Mouse (Mus musculus): Measurements from ENCODE around the gene Gan. TPM values are rescaled to one million over a fixed set of nuclear protein-coding genes. Genes with fewer than 3 reads are reported as not detected.

Gan gene
- polyA plus RNA-seq, 1 experiment from 2014 or later = 2.4 TPM

DNA sequence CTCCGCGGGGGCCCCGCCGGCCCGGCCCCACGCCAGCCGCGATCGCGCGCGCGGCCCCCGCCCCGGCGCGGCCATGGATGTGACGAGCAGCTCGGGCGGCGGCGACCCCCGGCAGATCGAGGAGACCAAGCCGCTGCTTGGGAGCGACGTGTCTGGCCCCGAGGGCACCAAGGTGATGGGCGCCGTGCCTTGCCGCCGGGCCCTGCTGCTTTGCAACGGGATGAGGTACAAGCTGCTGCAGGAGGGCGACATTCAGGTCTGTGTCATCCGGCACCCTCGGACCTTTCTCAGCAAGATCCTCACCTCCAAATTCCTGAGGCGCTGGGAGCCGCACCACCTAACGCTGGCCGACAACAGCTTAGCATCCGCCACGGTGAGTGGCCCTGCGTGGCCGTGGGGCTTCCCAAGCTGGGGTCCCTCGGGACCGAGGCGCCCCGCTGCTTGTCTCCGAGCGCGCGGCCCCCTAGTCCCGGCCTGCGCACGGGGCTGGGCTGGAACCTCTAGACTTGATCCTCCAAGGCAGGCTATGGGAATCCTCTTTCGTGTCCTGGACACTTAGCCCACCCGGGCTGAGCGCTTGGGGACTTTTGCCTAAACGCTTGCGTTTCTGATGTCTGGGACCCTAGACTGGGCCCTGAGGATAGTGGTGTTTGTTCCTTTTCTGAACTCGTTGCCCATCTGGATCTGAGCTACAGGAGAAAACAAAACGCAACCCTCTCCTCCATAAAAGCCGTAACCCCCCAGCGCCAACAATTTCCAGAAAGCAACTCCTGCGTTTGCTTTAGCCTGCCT, 99.3 kb downstream of the Gan start, which contains the start of gene Cmip:
TSS of gene Cmip (plus strand) at position 36 of the 792 bp plus-strand sequence.
- Histone ChIP-seq H3K4me1 (replicated peaks; ENCODE audit: control insufficient read depth, insufficient read depth) (peaks cover 7% of the 10 kb centered on the region; the same call in 1 of the 2 replicates), H3K9ac (ENCODE audit: low read length) (peak within 1 kb of the TSS; percentile 94), H3K36me3 (ENCODE audit: control insufficient read depth, insufficient read depth, low read length) (no peaks in the 10 kb centered on the region), H3K4me2 (replicated peaks; ENCODE audit: low read depth) (peak within 1 kb of the TSS; percentile 75), H3K27me3 (ENCODE audit: control insufficient read depth, insufficient read depth, low read length) (no peaks in the 10 kb centered on the region), H3K9me3 (ENCODE audit: control insufficient read depth, low read length) (no peaks in the 10 kb centered on the region), H3K4me3 (ENCODE audit: low read depth, low read length) (peak within 1 kb of the TSS; percentile 97), H3K27ac (replicated peaks) (peak within 1 kb of the TSS; percentile 95)
- WGBS = under 1% methylated on average over 52 of the region's 65 CpGs
- DNase-seq (ENCODE audit: low spot score) (peak; percentile 49), ATAC-seq (ENCODE audit: low FRiP score, low TSS enrichment) (peak; percentile 1; the same call in 1 of the 2 replicates)
- TF ChIP-seq EP300 (optimal IDR thresholded peaks at IDR 0.05) = no peak
- no peak for TF ChIP-seq CTCF (IDR thresholded peaks at IDR 0.05; ENCODE audit: low read depth)

DNA sequence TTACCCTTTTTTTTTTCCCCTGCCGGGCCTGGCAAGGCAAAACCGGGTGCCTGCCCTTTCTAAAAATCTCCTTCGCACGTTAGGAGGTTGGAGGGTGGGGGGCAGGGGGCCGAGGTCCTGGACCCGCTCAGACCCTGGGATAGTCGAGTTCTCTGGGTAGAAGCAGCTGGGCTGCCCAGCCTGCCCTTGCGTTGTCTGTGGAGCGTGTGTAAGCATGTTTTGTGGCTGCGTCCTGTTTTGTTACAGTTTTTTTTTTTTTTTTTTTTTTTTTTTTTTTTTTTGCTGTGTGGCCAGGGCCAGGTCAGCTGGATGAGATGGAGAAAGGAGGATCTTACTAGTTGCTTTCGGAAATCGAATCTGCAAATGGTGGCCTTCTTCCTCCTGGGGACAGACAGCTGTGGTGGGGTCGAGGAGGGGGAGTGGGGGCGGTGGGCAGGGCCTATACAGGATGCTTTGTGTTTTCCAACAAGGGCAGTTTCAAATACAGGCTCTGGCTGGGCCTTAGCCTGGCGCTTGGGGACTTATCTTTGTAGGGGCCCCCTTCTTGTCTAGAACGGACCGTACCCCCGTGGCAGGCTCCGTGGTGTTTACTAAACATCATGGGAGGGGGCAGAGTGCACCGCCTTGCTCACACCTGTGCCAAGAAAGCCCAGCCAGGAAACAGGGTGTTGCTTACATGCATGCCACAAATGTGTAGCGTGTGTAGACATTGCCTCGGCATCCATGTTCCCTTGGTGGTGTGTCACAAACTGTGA, 100.1 kb downstream of the Gan start:
- H3K36me3 ChIP-seq (ENCODE audit: control insufficient read depth, insufficient read depth, low read length) = no peaks in the 10 kb centered on the region
- peak overlapping the region; percentile 95 for H3K27ac ChIP-seq (replicated peaks)
- H3K9me3 ChIP-seq (ENCODE audit: control insufficient read depth, low read length) = no peaks in the 10 kb centered on the region
- ATAC-seq (ENCODE audit: low FRiP score, low TSS enrichment) (peak; percentile 40; the same call in 1 of the 2 replicates), DNase-seq (ENCODE audit: low spot score) (peak; percentile 65)
- H3K27me3 ChIP-seq (ENCODE audit: control insufficient read depth, insufficient read depth, low read length) = no peaks in the 10 kb centered on the region
- H3K4me3 ChIP-seq (ENCODE audit: low read depth, low read length) = peak overlapping the region; percentile 97
- peak overlapping the region; percentile 75 for H3K4me2 ChIP-seq (replicated peaks; ENCODE audit: low read depth)
- WGBS = 2% methylated on average over 22 of the region's 22 CpGs
- TF ChIP-seq EP300 (optimal IDR thresholded peaks at IDR 0.05) (no peak), CTCF (IDR thresholded peaks at IDR 0.05; ENCODE audit: low read depth) (no peak)
- H3K9ac ChIP-seq (ENCODE audit: low read length) = peak overlapping the region; percentile 94
- peaks cover 7% of the 10 kb centered on the region; the same call in 1 of the 2 replicates for H3K4me1 ChIP-seq (replicated peaks; ENCODE audit: control insufficient read depth, insufficient read depth)

GRCm38 (mm10) chr8:117258576-117259040, 100.7 kb downstream of the Gan start:
- TF ChIP-seq EP300 (optimal IDR thresholded peaks at IDR 0.05) = no peak
- no peak for TF ChIP-seq CTCF (IDR thresholded peaks at IDR 0.05; ENCODE audit: low read depth)
- Histone ChIP-seq H3K4me2 (replicated peaks; ENCODE audit: low read depth) (peak overlapping the region; percentile 75), H3K27ac (replicated peaks) (peak overlapping the region; percentile 95), H3K27me3 (ENCODE audit: control insufficient read depth, insufficient read depth, low read length) (no peaks in the 10 kb centered on the region), H3K9ac (ENCODE audit: low read length) (peak overlapping the region; percentile 94), H3K9me3 (ENCODE audit: control insufficient read depth, low read length) (no peaks in the 10 kb centered on the region), H3K4me3 (ENCODE audit: low read depth, low read length) (peak overlapping the region; percentile 97), H3K4me1 (replicated peaks; ENCODE audit: control insufficient read depth, insufficient read depth) (peaks cover 7% of the 10 kb centered on the region; the same call in 1 of the 2 replicates), H3K36me3 (ENCODE audit: control insufficient read depth, insufficient read depth, low read length) (no peaks in the 10 kb centered on the region)
- no peak for ATAC-seq (ENCODE audit: low FRiP score, low TSS enrichment)
- DNase-seq (ENCODE audit: low spot score) = peak; percentile 54
- 25% methylated on average over 6 of the region's 6 CpGs for WGBS

DNA sequence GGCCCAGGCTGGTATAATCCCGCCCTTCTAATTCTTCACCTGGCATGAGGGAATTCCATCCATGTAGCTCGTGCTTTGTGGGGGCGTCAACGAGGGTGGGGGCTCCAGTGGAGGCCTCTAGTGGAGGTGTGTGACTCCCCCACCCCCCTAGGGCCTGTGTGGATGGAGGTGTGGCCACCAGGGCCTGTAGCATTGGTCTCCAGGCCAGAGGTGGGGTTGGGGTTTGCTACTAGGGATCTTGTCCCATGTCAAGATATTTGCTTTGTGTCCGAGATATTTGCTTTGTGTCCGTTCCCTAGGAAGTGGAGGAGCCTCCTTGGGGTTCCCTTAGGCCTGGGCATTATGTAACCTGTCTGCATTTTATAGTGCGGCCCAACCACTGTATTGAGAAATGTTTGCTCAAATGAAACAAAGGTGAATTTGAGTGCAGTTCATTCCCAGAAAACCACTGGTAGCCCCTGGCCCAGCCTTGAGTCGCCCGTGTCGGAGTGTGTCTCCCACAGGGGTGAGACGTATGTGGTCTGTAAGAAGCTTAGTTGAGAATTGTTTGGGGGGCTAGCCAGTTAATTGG, 101.6 kb downstream of the Gan start:
- Histone ChIP-seq H3K9ac (ENCODE audit: low read length) (peak overlapping the region; percentile 94), H3K27me3 (ENCODE audit: control insufficient read depth, insufficient read depth, low read length) (no peaks in the 10 kb centered on the region), H3K9me3 (ENCODE audit: control insufficient read depth, low read length) (no peaks in the 10 kb centered on the region), H3K4me2 (replicated peaks; ENCODE audit: low read depth) (peak overlapping the region; percentile 75), H3K4me3 (ENCODE audit: low read depth, low read length) (peak overlapping the region; percentile 97), H3K27ac (replicated peaks) (peak overlapping the region; percentile 95), H3K4me1 (replicated peaks; ENCODE audit: control insufficient read depth, insufficient read depth) (peaks cover 7% of the 10 kb centered on the region; the same call in 1 of the 2 replicates), H3K36me3 (ENCODE audit: control insufficient read depth, insufficient read depth, low read length) (no peaks in the 10 kb centered on the region)
- 42% methylated on average over 11 of the region's 11 CpGs for WGBS
- ATAC-seq (ENCODE audit: low FRiP score, low TSS enrichment) = peak; percentile 22
- TF ChIP-seq EP300 (optimal IDR thresholded peaks at IDR 0.05) = no peak
- TF ChIP-seq CTCF (IDR thresholded peaks at IDR 0.05; ENCODE audit: low read depth) = peak; percentile 37; the same call in 1 of the 2 replicates
- peak; percentile 66 for DNase-seq (ENCODE audit: low spot score)

GRCm38 (mm10) chr8:117260234-117260929, 102.4 kb downstream of the Gan start:
- ATAC-seq (ENCODE audit: low FRiP score, low TSS enrichment) (no peak), DNase-seq (ENCODE audit: low spot score) (no peak)
- 36% methylated on average over 14 of the region's 14 CpGs for WGBS
- no peaks in the 10 kb centered on the region for H3K27me3 ChIP-seq (ENCODE audit: control insufficient read depth, insufficient read depth, low read length)
- H3K4me3 ChIP-seq (ENCODE audit: low read depth, low read length) = peak overlapping the region; percentile 97
- H3K4me1 ChIP-seq (replicated peaks; ENCODE audit: control insufficient read depth, insufficient read depth) = peaks cover 7% of the 10 kb centered on the region; the same call in 1 of the 2 replicates
- H3K27ac ChIP-seq (replicated peaks) = peak overlapping the region; percentile 95
- no peaks in the 10 kb centered on the region for H3K36me3 ChIP-seq (ENCODE audit: control insufficient read depth, insufficient read depth, low read length)
- H3K9ac ChIP-seq (ENCODE audit: low read length) = peak overlapping the region; percentile 47
- no peaks in the 10 kb centered on the region for H3K9me3 ChIP-seq (ENCODE audit: control insufficient read depth, low read length)
- peak overlapping the region; percentile 75 for H3K4me2 ChIP-seq (replicated peaks; ENCODE audit: low read depth)
- no peak for TF ChIP-seq CTCF (IDR thresholded peaks at IDR 0.05; ENCODE audit: low read depth)
- TF ChIP-seq EP300 (optimal IDR thresholded peaks at IDR 0.05) = no peak
